Mouse (Mus musculus) thymus, adult 2 months (tissue): ENCODE results near the gene Tomm40l.

Experiments used
- CTCF ChIP-seq: fragments of 200-500 bp; IDR thresholded peaks from 2 replicates; pipeline ENCODE4 v1.5.1; 2012; ENCODE audit warnings: mild to moderate bottlenecking, control low read depth, low read length, moderate library complexity, borderline replicate concordance; ENCODE audit not compliant: control insufficient read depth, poor library complexity, insufficient read depth; ENCODE audit errors: extremely low read depth
- POLR2A ChIP-seq: fragments of 200-500 bp; IDR thresholded peaks from 2 replicates; pipeline ENCODE4 v1.6.1; 2012; ENCODE audit warnings: mild to moderate bottlenecking, low read length, control low read depth, moderate library complexity; ENCODE audit not compliant: control insufficient read depth, poor library complexity, insufficient read depth; ENCODE audit errors: extremely low read depth

DNA sequence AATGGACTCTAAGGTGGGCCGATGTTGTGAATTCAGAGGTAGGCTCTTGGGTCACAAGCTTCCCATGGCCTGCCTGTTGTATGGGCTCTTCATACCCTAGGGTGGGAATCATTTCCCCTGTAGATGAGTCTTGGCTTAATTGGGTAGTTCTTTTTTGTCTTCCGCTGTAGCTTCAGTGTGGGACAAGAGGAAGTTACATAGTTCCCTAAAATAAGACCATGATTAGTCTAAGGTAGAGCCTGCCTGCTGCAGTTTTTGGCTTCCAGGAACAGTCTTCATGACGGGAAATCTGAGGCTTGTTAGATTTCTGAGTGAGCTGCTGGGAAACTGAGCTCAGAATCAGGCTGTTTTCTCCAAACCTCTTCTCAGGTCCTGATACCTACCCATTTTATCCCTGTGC, 49.8 kb upstream of the Tomm40l start:
- TF ChIP-seq POLR2A = no peak
- TF ChIP-seq CTCF = no peak
